Mouse (Mus musculus) liver, embryonic 14.5 days (tissue): ENCODE measurements around the gene Slc43a2.

Experiments used
- CTCF ChIP-seq: IDR thresholded peaks from 2 replicates; pipeline ENCODE4 v1.5.1; 2016; ENCODE audit warnings: antibody characterized with exemption, low read depth, control low read depth
- EP300 ChIP-seq: IDR thresholded peaks from 2 replicates; pipeline ENCODE4 v1.6.1; 2016; ENCODE audit warnings: antibody characterized with exemption, low read depth

DNA sequence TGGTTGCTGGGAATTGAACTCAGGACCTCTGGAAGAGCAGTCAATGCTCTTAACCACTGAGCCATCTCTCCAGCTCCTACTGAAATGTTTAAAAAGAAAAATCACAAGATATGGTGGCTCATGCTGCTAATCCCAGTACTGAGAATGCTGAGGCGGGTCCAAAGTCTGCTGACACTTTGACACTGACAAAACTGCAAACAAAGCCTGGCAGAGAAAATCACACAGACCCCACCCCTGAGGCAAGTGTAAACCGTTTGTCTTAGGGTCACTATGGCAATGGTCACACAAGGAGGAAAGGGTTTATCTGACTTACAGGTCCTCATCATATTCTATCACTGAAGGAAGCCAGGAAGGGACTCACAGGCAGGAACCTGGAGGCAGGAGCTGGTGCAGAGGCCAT lies 84.1 kb downstream of the Slc43a2 start:
- TF ChIP-seq CTCF (no peak), EP300 (no peak)
